Mouse (Mus musculus) ES-Bruce4 (cell line): Measurements from ENCODE around the gene Hs3st5. TPM values are rescaled to one million over a fixed set of nuclear protein-coding genes. Genes with fewer than 3 reads are reported as not detected.
"Not testable (repeated sequence)": the region's sequence is repeated elsewhere in the genome, so short reads cannot be mapped to it uniquely, and the experiment has no call there.

Experiments
- H3K27ac ChIP-seq: 2 replicates; pipeline ENCODE4 v1.5.1; 2012; ENCODE audit warnings: low read length, inconsistent platforms; ENCODE audit not compliant: insufficient read depth
- H3K27me3 ChIP-seq: 2 replicates; pipeline ENCODE4 v1.6.1; 2012; ENCODE audit warnings: mild to moderate bottlenecking, low read length, inconsistent platforms; ENCODE audit not compliant: control insufficient read depth, poor library complexity, insufficient read depth, severe bottlenecking
- H3K36me3 ChIP-seq: 2 replicates; pipeline ENCODE4 v1.6.1; 2012; ENCODE audit warnings: inconsistent platforms, mild to moderate bottlenecking, low read length, moderate library complexity; ENCODE audit not compliant: control insufficient read depth, poor library complexity, insufficient read depth, severe bottlenecking
- H3K4me1 ChIP-seq: one replicate; pipeline ENCODE4 v1.8.1; 2011; ENCODE audit warnings: low read length; ENCODE audit not compliant: control insufficient read depth, insufficient read depth
- H3K4me3 ChIP-seq: 2 replicates; pipeline ENCODE4 v1.5.1; 2011; ENCODE audit warnings: low read depth, mild to moderate bottlenecking, low read length
- H3K9ac ChIP-seq: 2 replicates; pipeline ENCODE4 v1.6.1; 2012; ENCODE audit warnings: low read depth, mild to moderate bottlenecking, inconsistent platforms; ENCODE audit not compliant: poor library complexity, severe bottlenecking
- H3K9me3 ChIP-seq: replicated peaks from 2 replicates; pipeline ENCODE4 v1.6.1; 2012; ENCODE audit warnings: mild to moderate bottlenecking, low read length, inconsistent platforms; ENCODE audit not compliant: control insufficient read depth, poor library complexity, insufficient read depth, severe bottlenecking
- CTCF ChIP-seq: IDR thresholded peaks from one replicate; pipeline ENCODE4 v1.8.1; 2011; ENCODE audit warnings: low read depth, low read length
- EP300 ChIP-seq: IDR thresholded peaks from 2 replicates; pipeline ENCODE4 v1.6.1; 2011; ENCODE audit warnings: low read depth, low read length; ENCODE audit not compliant: insufficient read depth
- POLR2A ChIP-seq: IDR thresholded peaks from one replicate; pipeline ENCODE4 v1.8.1; 2011; ENCODE audit warnings: low read length; ENCODE audit not compliant: insufficient read depth
- polyA plus RNA-seq: library from polyadenylated mRNA; stranded (reverse); fragments of >200 nt; gene quantifications from 2 replicates; pipeline ENCODE4 v1.2.4, GENCODE M21; 2011; ENCODE audit warnings: low read depth; ENCODE audit not compliant: missing spikeins, insufficient read depth, insufficient read length

The Hs3st5 gene
- polyA plus RNA-seq, 1 experiment = not detected

- no peak overlapping the region for H3K9ac ChIP-seq
- H3K27me3 ChIP-seq = no peaks in the 10 kb centered on the region
- no peak overlapping the region for H3K27ac ChIP-seq
- no peaks in the 10 kb centered on the region for H3K36me3 ChIP-seq
- H3K4me1 ChIP-seq = no peaks in the 10 kb centered on the region
- TF ChIP-seq POLR2A = no peak
- TF ChIP-seq CTCF = no peak
- TF ChIP-seq EP300 = no peak
- H3K4me3 ChIP-seq = peak overlapping the region; percentile 72
- no peaks in the 10 kb centered on the region for H3K9me3 ChIP-seq
Measured at GRCm38 (mm10) chr10:36507991-36508546, 1.5 kb downstream of the Hs3st5 start.

- H3K27ac ChIP-seq = no peak overlapping the region
- no peak overlapping the region for H3K4me3 ChIP-seq
- TF ChIP-seq CTCF = no peak
- no peak for TF ChIP-seq EP300
- TF ChIP-seq POLR2A = no peak
- no peaks in the 10 kb centered on the region for H3K27me3 ChIP-seq
- H3K36me3 ChIP-seq = no peaks in the 10 kb centered on the region
- H3K4me1 ChIP-seq = no peaks in the 10 kb centered on the region
- no peaks in the 10 kb centered on the region for H3K9me3 ChIP-seq
- no peak overlapping the region for H3K9ac ChIP-seq
Measured at GRCm38 (mm10) chr10:36509477-36509876, 2.9 kb downstream of the Hs3st5 start.

GRCm38 (mm10) chr10:36523881-36524280 lies 17.3 kb downstream of the Hs3st5 start:
- H3K36me3 ChIP-seq = no peaks in the 10 kb centered on the region
- H3K9ac ChIP-seq = no peak overlapping the region
- no peak overlapping the region for H3K27ac ChIP-seq
- TF ChIP-seq POLR2A (no peak), CTCF (no peak), EP300 (no peak)
- H3K9me3 ChIP-seq = no peaks in the 10 kb centered on the region
- no peaks in the 10 kb centered on the region for H3K4me1 ChIP-seq
- no peaks in the 10 kb centered on the region for H3K27me3 ChIP-seq
- no peak overlapping the region for H3K4me3 ChIP-seq

- no peak overlapping the region for H3K9ac ChIP-seq
- H3K4me3 ChIP-seq = no peak overlapping the region
- no peak overlapping the region for H3K27ac ChIP-seq
- no peaks in the 10 kb centered on the region for H3K4me1 ChIP-seq
- no peaks in the 10 kb centered on the region for H3K36me3 ChIP-seq
- no peaks in the 10 kb centered on the region for H3K27me3 ChIP-seq
- TF ChIP-seq CTCF = no peak
- no peak for TF ChIP-seq EP300
- TF ChIP-seq POLR2A = no peak
- no peaks in the 10 kb centered on the region for H3K9me3 ChIP-seq
Measured at GRCm38 (mm10) chr10:36533633-36534335, 27.2 kb downstream of the Hs3st5 start.

- H3K27me3 ChIP-seq = no peaks in the 10 kb centered on the region
- no peak overlapping the region for H3K27ac ChIP-seq
- no peak overlapping the region for H3K9ac ChIP-seq
- no peaks in the 10 kb centered on the region for H3K4me1 ChIP-seq
- no peaks in the 10 kb centered on the region for H3K9me3 ChIP-seq
- H3K36me3 ChIP-seq = no peaks in the 10 kb centered on the region
- TF ChIP-seq CTCF = no peak
- no peak for TF ChIP-seq POLR2A
- no peak for TF ChIP-seq EP300
- no peak overlapping the region for H3K4me3 ChIP-seq
Measured at GRCm38 (mm10) chr10:36546622-36547021, 40.0 kb downstream of the Hs3st5 start.

- not testable (repeated sequence) for H3K4me3 ChIP-seq, H3K36me3 ChIP-seq, H3K9me3 ChIP-seq, H3K27ac ChIP-seq, H3K27me3 ChIP-seq, H3K4me1 ChIP-seq, H3K9ac ChIP-seq
Measured at GRCm38 (mm10) chr10:36547713-36548112, 41.1 kb downstream of the Hs3st5 start.
